ENCODE assay signal across 14 mouse cellular contexts in genomic region chr8:91355956-91356699, GRCm38 (mm10). TPM values are rescaled to one million over a fixed set of nuclear protein-coding genes. Genes with fewer than 3 reads are reported as not detected.
DNase-seq lines count a peak whose midpoint lies in the region; ATAC-seq and TF ChIP-seq lines count a peak whose summit lies in the region.
"Had no signal": no experiment of that assay in that cellular context is flagged by ENCODE, and none has a peak within 500 bp of the region (broad histone marks: within the 10 kb centered on the region; RNA-seq: fewer than 3 reads in every experiment).

No protein-coding gene starts in this region.

- no peaks in the 10 kb centered on the region for H3K9me3 ChIP-seq in forebrain, postnatal 0 days (ENCODE audit: low read length)
- H3K9me3 ChIP-seq in midbrain, embryonic 10.5 days (replicated peaks): no peaks in the 10 kb centered on the region
- H3K9me3 ChIP-seq in neural tube, embryonic 13.5 days: no peaks in the 10 kb centered on the region
- no peaks in the 10 kb centered on the region for H3K9me3 ChIP-seq in liver, postnatal 0 days (ENCODE audit: low read length)
- H3K9me3 ChIP-seq: limb, embryonic 13.5 days; liver, embryonic 15.5 days had no signal

- H3K4me1 ChIP-seq in forebrain, postnatal 0 days (ENCODE audit: insufficient read depth): peaks cover 17% of the 10 kb centered on the region
- H3K4me1 ChIP-seq in midbrain, embryonic 10.5 days: peaks cover 38% of the 10 kb centered on the region
- peaks cover 33% of the 10 kb centered on the region for H3K4me1 ChIP-seq in neural tube, embryonic 13.5 days (replicated peaks)
- peaks cover 11% of the 10 kb centered on the region for H3K4me1 ChIP-seq in liver, postnatal 0 days (ENCODE audit: insufficient read depth)

- H3K4me3 ChIP-seq in forebrain, postnatal 0 days (ENCODE audit: low read depth, low read length): no peak overlapping the region
- peak overlapping the region; percentile 4; the same call in 1 of the 2 replicates for H3K4me3 ChIP-seq in midbrain, embryonic 10.5 days
- H3K4me3 ChIP-seq in neural tube, embryonic 13.5 days: no peak overlapping the region
- H3K4me3 ChIP-seq in liver, postnatal 0 days (ENCODE audit: low read depth, low read length): no peak overlapping the region
- H3K4me3 ChIP-seq: limb, embryonic 13.5 days; liver, embryonic 15.5 days had no signal

- TF ChIP-seq CTCF in forebrain, postnatal 0 days (IDR thresholded peaks at IDR 0.05; ENCODE audit: low read depth): no peak
- no peak for TF ChIP-seq CTCF in liver, postnatal 0 days (IDR thresholded peaks at IDR 0.05; ENCODE audit: low read depth)

- H3K27me3 ChIP-seq in forebrain, postnatal 0 days (ENCODE audit: insufficient read depth, low read length): no peaks in the 10 kb centered on the region
- H3K27me3 ChIP-seq in midbrain, embryonic 10.5 days (ENCODE audit: low read depth, poor library complexity, severe bottlenecking): no peaks in the 10 kb centered on the region
- H3K27me3 ChIP-seq in neural tube, embryonic 13.5 days: peaks cover 33% of the 10 kb centered on the region
- H3K27me3 ChIP-seq in liver, postnatal 0 days (ENCODE audit: insufficient read depth, low read length): no peaks in the 10 kb centered on the region
- H3K27me3 ChIP-seq: limb, embryonic 13.5 days; liver, embryonic 15.5 days had no signal

- no peak overlapping the region for H3K9ac ChIP-seq in forebrain, postnatal 0 days
- no peak overlapping the region for H3K9ac ChIP-seq in neural tube, embryonic 13.5 days
- no peak overlapping the region for H3K9ac ChIP-seq in liver, postnatal 0 days (replicated peaks)
- H3K9ac ChIP-seq: limb, embryonic 13.5 days; liver, embryonic 15.5 days had no signal

- peak; percentile 81 for ATAC-seq in forebrain, postnatal 0 days
- ATAC-seq in neural tube, embryonic 13.5 days (ENCODE audit: low read depth): peak; percentile 64
- ATAC-seq in liver, postnatal 0 days: no peak

- intact Hi-C loops in heart, postnatal 36 days (cut with DNase I): no loop called here

- no peak for TF ChIP-seq EP300 in liver, postnatal 0 days (IDR thresholded peaks at IDR 0.05; ENCODE audit: low read depth)

- DNase-seq in heart, adult 11 months: peak; percentile 64
- no peak for DNase-seq in heart, postnatal 36 days
- peak; percentile 30 for DNase-seq in forebrain, postnatal 0 days
- DNase-seq in midbrain, embryonic 10.5 days (ENCODE audit: low spot score): no peak
- no peak for DNase-seq in right cerebral cortex, postnatal 4 days
- no peak for DNase-seq in cerebellum, postnatal 4 days (ENCODE audit: low spot score in 2 of 2)
- DNase-seq in liver, postnatal 0 days: no peak
- DNase-seq: cerebellum, adult 2 months; lung, postnatal 14 days; thymus, postnatal 14 days had no signal

- whole genome bisulfite sequencing in forebrain, postnatal 0 days: 41% methylated on average over 11 of the region's 11 CpGs
- 84% methylated on average over 11 of the region's 11 CpGs for WGBS in midbrain, embryonic 10.5 days
- 47% methylated on average over 11 of the region's 11 CpGs for WGBS in neural tube, embryonic 13.5 days
- WGBS in liver, postnatal 0 days (ENCODE audit: insufficient replicate concordance): 84% methylated on average over 11 of the region's 11 CpGs

- no peak overlapping the region for H3K27ac ChIP-seq in forebrain, postnatal 0 days (ENCODE audit: low read depth, low read length)
- H3K27ac ChIP-seq in midbrain, embryonic 10.5 days (replicated peaks): peak overlapping the region; percentile 69; the same call in 1 of the 2 replicates
- peak overlapping the region; percentile 62; the same call in 1 of the 2 replicates for H3K27ac ChIP-seq in neural tube, embryonic 13.5 days (replicated peaks)
- H3K27ac ChIP-seq in liver, postnatal 0 days (ENCODE audit: low read depth): no peak overlapping the region
- H3K27ac ChIP-seq: limb, embryonic 13.5 days; liver, embryonic 15.5 days; stomach, postnatal 0 days had no signal

- H3K4me2 ChIP-seq in forebrain, postnatal 0 days (ENCODE audit: low read depth): peak overlapping the region; percentile 9; the same call in 1 of the 2 replicates
- H3K4me2 ChIP-seq in neural tube, embryonic 13.5 days: peak overlapping the region; percentile 27
- H3K4me2 ChIP-seq in liver, postnatal 0 days (ENCODE audit: low read depth, low read length): no peak overlapping the region
- H3K4me2 ChIP-seq: limb, embryonic 13.5 days; liver, embryonic 15.5 days had no signal

- no peaks in the 10 kb centered on the region for H3K36me3 ChIP-seq in forebrain, postnatal 0 days (ENCODE audit: insufficient read depth)
- H3K36me3 ChIP-seq in midbrain, embryonic 10.5 days: peaks cover 5% of the 10 kb centered on the region; the same call in 1 of the 2 replicates
- no peaks in the 10 kb centered on the region for H3K36me3 ChIP-seq in neural tube, embryonic 13.5 days
- H3K36me3 ChIP-seq in liver, postnatal 0 days (replicated peaks; ENCODE audit: insufficient read depth, low read length): 0 out of 2 replicates have a peak, but pooled peaks cover 2% of the 10 kb centered on the region
- H3K36me3 ChIP-seq: liver, embryonic 15.5 days had no signal

RNA-seq across cellular contexts. Expression of gene Fto, which starts 42.8 kb away (rescaled TPM):
- total RNA-seq in heart, postnatal 36 days (2021): 10 to 100 TPM; 62.9 to 68.3 TPM
- 58.6 and 86.8 TPM in 2 replicates for total RNA-seq in forebrain, postnatal 0 days (2014; rRNA removed)
- 103 and 122 TPM in 2 replicates for polyA plus RNA-seq in forebrain, postnatal 0 days (2015; fragmentation: Nextera tagmentation; extraction: Ambion mirVana)
- 91.3 and 105 TPM in 2 replicates for polyA plus RNA-seq in midbrain, embryonic 10.5 days (2016; fragmentation: Nextera tagmentation; extraction: Ambion mirVana)
- 120 and 125 TPM in 2 replicates for polyA plus RNA-seq in neural tube, embryonic 13.5 days (2015; fragmentation: Nextera tagmentation; extraction: Ambion mirVana)
- 10.8 and 11.0 TPM in 2 replicates for polyA plus RNA-seq in liver, postnatal 0 days (2015; fragmentation: Nextera tagmentation; extraction: Ambion mirVana)

RNA-seq across cellular contexts. Expression of gene Rpgrip1l, which starts 43.1 kb away (rescaled TPM):
- 1 to 10 TPM; 1.7 to 3.8 TPM for total RNA-seq in heart, postnatal 36 days (2021)
- total RNA-seq in forebrain, postnatal 0 days (2014; rRNA removed): 9.1 and 9.6 TPM in 2 replicates
- 9.1 and 9.6 TPM in 2 replicates for polyA plus RNA-seq in forebrain, postnatal 0 days (2015; fragmentation: Nextera tagmentation; extraction: Ambion mirVana)
- 9.8 and 10.4 TPM in 2 replicates for polyA plus RNA-seq in midbrain, embryonic 10.5 days (2016; fragmentation: Nextera tagmentation; extraction: Ambion mirVana)
- 10.1 and 16.0 TPM in 2 replicates for polyA plus RNA-seq in neural tube, embryonic 13.5 days (2015; fragmentation: Nextera tagmentation; extraction: Ambion mirVana)
- 1.0 and 1.2 TPM in 2 replicates for polyA plus RNA-seq in liver, postnatal 0 days (2015; fragmentation: Nextera tagmentation; extraction: Ambion mirVana)

Comparison
In these comparisons a context has a peak if more than half of its experiments do, and no peak if none do; other contexts are left out.
1. DNase-seq: peak in heart, adult 11 months (single experiment) and forebrain, postnatal 0 days (single experiment); none in heart, postnatal 36 days (0 of 2), midbrain, embryonic 10.5 days (single experiment), right cerebral cortex, postnatal 4 days (single experiment), cerebellum, postnatal 4 days (0 of 2) and liver, postnatal 0 days (single experiment).
2. H3K27ac ChIP-seq: peak in midbrain, embryonic 10.5 days (single experiment) and neural tube, embryonic 13.5 days (single experiment); none in forebrain, postnatal 0 days (single experiment) and liver, postnatal 0 days (single experiment).